Mouse (Mus musculus): ENCODE measurements around the gene Bcl2l11. TPM values are rescaled to one million over a fixed set of nuclear protein-coding genes. Genes with fewer than 3 reads are reported as not detected.

Gene Bcl2l11
- total and polyA plus RNA-seq, 3 experiments, result 10.9 to 19.9 (median 13.5) TPM

DNA sequence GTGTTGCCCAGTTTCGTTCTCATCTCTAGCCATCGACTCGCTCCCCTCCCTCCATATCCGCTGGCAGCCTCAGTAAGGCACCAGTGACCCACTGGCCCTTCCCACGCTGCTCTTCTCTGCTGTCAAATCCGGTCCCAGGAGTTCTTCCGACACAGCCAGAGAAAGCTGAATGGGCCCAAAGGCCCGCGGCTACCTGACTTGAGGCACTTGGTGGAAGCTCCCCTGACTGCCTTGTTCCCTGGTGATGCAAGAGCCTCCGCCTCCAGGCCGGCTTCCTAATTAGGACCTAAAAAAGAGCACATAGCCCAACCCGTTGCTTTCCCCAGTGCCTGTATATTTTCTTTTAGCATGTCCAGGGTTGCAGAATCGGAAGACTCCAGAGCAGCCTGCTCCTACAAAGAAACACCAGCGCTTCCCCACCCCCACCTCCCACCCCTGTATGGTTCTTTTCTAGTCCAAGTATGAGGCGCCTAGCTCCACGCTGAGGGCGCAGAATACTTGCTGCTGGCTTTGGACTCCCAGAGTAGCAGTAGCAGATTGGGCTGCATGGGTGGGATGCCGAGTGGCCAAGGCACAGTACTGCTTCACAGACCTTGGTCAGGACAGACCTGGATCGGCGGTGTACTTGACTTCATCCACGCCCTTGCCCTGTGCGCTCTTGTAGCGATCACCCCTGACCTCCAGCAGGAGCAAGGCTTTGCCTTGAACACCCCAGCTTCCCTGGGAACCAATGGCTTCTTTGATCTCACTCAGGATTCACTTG, 1.7 kb upstream of the Bcl2l11 start:
- Histone ChIP-seq H3K36me3 (ENCODE audit: control insufficient read depth, insufficient read depth, low read length) (no peaks in the 10 kb centered on the region), H3K4me3 (peak overlapping the region; percentile 32), H3K9ac (ENCODE audit: low read depth, low read length) (no peak overlapping the region), H3K79me2 (replicated peaks; ENCODE audit: control insufficient read depth, insufficient read depth, low read length) (no peaks in the 10 kb centered on the region), H3K27ac (no peak overlapping the region), H3K4me1 (ENCODE audit: control insufficient read depth, insufficient read depth, low read length) (peaks cover 8% of the 10 kb centered on the region), H3K27me3 (ENCODE audit: control insufficient read depth, insufficient read depth, low read length) (no peaks in the 10 kb centered on the region)
- peak; percentile 28 to 45 for DNase-seq
- intact Hi-C loops (cut with DNase I), result loop anchor here (2.0 to 5.0 kb wide), 4 partner anchors 63 to 449 kb away; no protein-coding TSS in a partner anchor
- 41% methylated on average over 23 of the region's 23 CpGs for WGBS
- TF ChIP-seq CTCF (IDR thresholded peaks at IDR 0.05), result no peak
- TF ChIP-seq POLR2A (IDR thresholded peaks at IDR 0.05; ENCODE audit: insufficient read depth, low read depth, low read length), result no peak
- TF ChIP-seq EP300 (IDR thresholded peaks at IDR 0.05; ENCODE audit: insufficient read depth, low read depth, low read length), result no peak

- H3K4me1 ChIP-seq (ENCODE audit: control insufficient read depth, insufficient read depth, low read length), result peaks cover 8% of the 10 kb centered on the region
- TF ChIP-seq CTCF (IDR thresholded peaks at IDR 0.05) (no peak), EP300 (IDR thresholded peaks at IDR 0.05; ENCODE audit: insufficient read depth, low read depth, low read length) (no peak), POLR2A (IDR thresholded peaks at IDR 0.05; ENCODE audit: insufficient read depth, low read depth, low read length) (no peak)
- H3K36me3 ChIP-seq (ENCODE audit: control insufficient read depth, insufficient read depth, low read length), result no peaks in the 10 kb centered on the region
- H3K4me3 ChIP-seq, result no peak overlapping the region
- DNase-seq, result no peak
- WGBS, result 68% methylated on average over 15 of the region's 15 CpGs
- no peak overlapping the region for H3K9ac ChIP-seq (ENCODE audit: low read depth, low read length)
- no peaks in the 10 kb centered on the region for H3K79me2 ChIP-seq (replicated peaks; ENCODE audit: control insufficient read depth, insufficient read depth, low read length)
- no peak overlapping the region for H3K27ac ChIP-seq
- no peaks in the 10 kb centered on the region for H3K27me3 ChIP-seq (ENCODE audit: control insufficient read depth, insufficient read depth, low read length)
- intact Hi-C loops (cut with DNase I), result loop anchor here (1.0 to 5.0 kb wide), 4 partner anchors 45 to 237 kb away; no protein-coding TSS in a partner anchor
Measured at GRCm38 (mm10) chr2:128124693-128125092, 1.1 kb upstream of the Bcl2l11 start.

GRCm38 (mm10) chr2:128126591-128127051, 783 bp downstream of the Bcl2l11 start:
- intact Hi-C loops (cut with DNase I), result loop anchor here (2.0 to 5.0 kb wide), 2 partner anchors 51 to 186 kb away; no protein-coding TSS in a partner anchor
- DNase-seq, result peak in 1 of 2 experiments; percentile 46
- TF ChIP-seq CTCF (IDR thresholded peaks at IDR 0.05), result no peak
- TF ChIP-seq EP300 (IDR thresholded peaks at IDR 0.05; ENCODE audit: insufficient read depth, low read depth, low read length), result no peak

GRCm38 (mm10) chr2:128127121-128127671, 1.4 kb downstream of the Bcl2l11 start:
- no peaks in the 10 kb centered on the region for H3K27me3 ChIP-seq (ENCODE audit: control insufficient read depth, insufficient read depth, low read length)

More at GRCm38 (mm10) chr2:128126591-128127051, 783 bp downstream of the Bcl2l11 start:
- H3K9ac ChIP-seq (ENCODE audit: low read depth, low read length), result peak overlapping the region; percentile 84
- peak overlapping the region; percentile 91 for H3K4me3 ChIP-seq
- peaks cover 8% of the 10 kb centered on the region for H3K4me1 ChIP-seq (ENCODE audit: control insufficient read depth, insufficient read depth, low read length)
- H3K79me2 ChIP-seq (replicated peaks; ENCODE audit: control insufficient read depth, insufficient read depth, low read length), result no peaks in the 10 kb centered on the region
- H3K27ac ChIP-seq, result peak overlapping the region; percentile 78
- no peaks in the 10 kb centered on the region for H3K36me3 ChIP-seq (ENCODE audit: control insufficient read depth, insufficient read depth, low read length)
- WGBS, result under 1% methylated on average over 35 of the region's 35 CpGs
- H3K27me3 ChIP-seq (ENCODE audit: control insufficient read depth, insufficient read depth, low read length), result no peaks in the 10 kb centered on the region

DNA sequence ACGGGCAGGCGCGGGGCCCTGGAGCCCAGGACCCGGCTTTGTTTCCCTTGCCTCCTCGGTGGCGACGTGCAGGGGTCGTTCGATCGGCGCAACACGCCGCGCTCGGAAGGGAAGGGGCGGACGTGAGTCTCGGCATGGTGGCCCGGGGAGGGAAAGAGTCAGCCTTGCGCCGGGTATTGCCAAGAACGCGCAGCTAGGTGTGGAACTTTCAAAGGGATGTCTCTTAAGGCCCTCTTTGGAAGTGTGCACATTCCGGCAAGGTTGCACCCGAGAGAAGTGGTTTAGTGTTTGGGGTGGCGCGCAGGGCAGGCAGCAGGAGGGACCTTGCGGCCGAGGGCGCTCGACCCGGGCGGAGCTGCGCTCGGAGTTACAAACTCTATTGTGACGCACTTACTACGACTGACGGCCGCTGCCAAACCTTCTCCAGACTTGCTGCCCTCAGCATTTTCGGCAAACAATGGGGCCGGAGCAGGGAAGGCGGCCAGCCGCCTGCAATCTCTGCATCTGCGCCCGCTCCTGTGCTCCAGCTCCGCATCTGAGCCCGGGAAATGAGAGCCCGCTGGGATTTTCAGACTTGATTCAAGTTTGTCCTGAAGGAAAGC, 2.0 kb downstream of the Bcl2l11 start:
- Histone ChIP-seq H3K4me3 (peak overlapping the region; percentile 91), H3K79me2 (replicated peaks; ENCODE audit: control insufficient read depth, insufficient read depth, low read length) (no peaks in the 10 kb centered on the region), H3K9ac (ENCODE audit: low read depth, low read length) (peak overlapping the region; percentile 62), H3K27ac (peak overlapping the region; percentile 78), H3K36me3 (ENCODE audit: control insufficient read depth, insufficient read depth, low read length) (no peaks in the 10 kb centered on the region), H3K4me1 (ENCODE audit: control insufficient read depth, insufficient read depth, low read length) (peaks cover 7% of the 10 kb centered on the region), H3K27me3 (ENCODE audit: control insufficient read depth, insufficient read depth, low read length) (no peaks in the 10 kb centered on the region)
- intact Hi-C loops (cut with DNase I), result loop anchor here (2.0 to 5.0 kb wide), 2 partner anchors 50 to 185 kb away; no protein-coding TSS in a partner anchor
- DNase-seq, result peak; percentile 86 to 90
- under 1% methylated on average over 48 of the region's 48 CpGs for WGBS
- TF ChIP-seq EP300 (IDR thresholded peaks at IDR 0.05; ENCODE audit: insufficient read depth, low read depth, low read length) (0 out of 2 replicates have a peak, but pooled peaks have one; percentile 3), CTCF (IDR thresholded peaks at IDR 0.05) (no peak), POLR2A (IDR thresholded peaks at IDR 0.05; ENCODE audit: insufficient read depth, low read depth, low read length) (no peak)

More at GRCm38 (mm10) chr2:128127121-128127671, 1.4 kb downstream of the Bcl2l11 start:
- peaks cover 8% of the 10 kb centered on the region for H3K4me1 ChIP-seq (ENCODE audit: control insufficient read depth, insufficient read depth, low read length)
- DNase-seq, result peak; percentile 96 to 98
- no peaks in the 10 kb centered on the region for H3K79me2 ChIP-seq (replicated peaks; ENCODE audit: control insufficient read depth, insufficient read depth, low read length)
- 1% methylated on average over 67 of the region's 67 CpGs for WGBS
- H3K4me3 ChIP-seq, result peak overlapping the region; percentile 91
- H3K9ac ChIP-seq (ENCODE audit: low read depth, low read length), result peak overlapping the region; percentile 84
- H3K27ac ChIP-seq, result peak overlapping the region; percentile 78
- TF ChIP-seq EP300 (IDR thresholded peaks at IDR 0.05; ENCODE audit: insufficient read depth, low read depth, low read length), result no peak
- TF ChIP-seq POLR2A (IDR thresholded peaks at IDR 0.05; ENCODE audit: insufficient read depth, low read depth, low read length), result peak; percentile 82
- peak; percentile 52 for TF ChIP-seq CTCF (IDR thresholded peaks at IDR 0.05)
- no peaks in the 10 kb centered on the region for H3K36me3 ChIP-seq (ENCODE audit: control insufficient read depth, insufficient read depth, low read length)
- intact Hi-C loops (cut with DNase I), result loop anchor here (2.0 to 5.0 kb wide), 2 partner anchors 50 to 186 kb away; no protein-coding TSS in a partner anchor
